Mouse (Mus musculus) erythroblast, adult 5-6 weeks (primary cell): ENCODE results near the gene Gm43552. TPM values are rescaled to one million over a fixed set of nuclear protein-coding genes. Genes with fewer than 3 reads are reported as not detected.
A peak's percentile ranks its signal among the peaks of the same experiment; 100 is the strongest.

Experiments
- ATAC-seq: replicated peaks from 2 replicates; pipeline ENCODE4 v1.8.0; 2016; ENCODE audit warnings: moderate number of reproducible peaks, mild to moderate bottlenecking, moderate TSS enrichment, inconsistent platforms; ENCODE audit not compliant: poor library complexity, low FRiP score, severe bottlenecking
- total RNA-seq, 2 experiments: library from RNA; stranded (forward) in 1 of 2; stranded (reverse) in 1 of 2; fragments of 150-400 nt in 1 of 2; fragments of 200-764, 138-1000 nt in 1 of 2; gene quantifications; 2 replicates each; pipeline versions ENCODE4 v1.2.3 to v1.2.4; 2015 to 2017; ENCODE audit warnings: low replicate concordance in 2 of 2

Gene Gm43552
- total RNA-seq, 2 experiments from 2014 or later: not detected

DNA sequence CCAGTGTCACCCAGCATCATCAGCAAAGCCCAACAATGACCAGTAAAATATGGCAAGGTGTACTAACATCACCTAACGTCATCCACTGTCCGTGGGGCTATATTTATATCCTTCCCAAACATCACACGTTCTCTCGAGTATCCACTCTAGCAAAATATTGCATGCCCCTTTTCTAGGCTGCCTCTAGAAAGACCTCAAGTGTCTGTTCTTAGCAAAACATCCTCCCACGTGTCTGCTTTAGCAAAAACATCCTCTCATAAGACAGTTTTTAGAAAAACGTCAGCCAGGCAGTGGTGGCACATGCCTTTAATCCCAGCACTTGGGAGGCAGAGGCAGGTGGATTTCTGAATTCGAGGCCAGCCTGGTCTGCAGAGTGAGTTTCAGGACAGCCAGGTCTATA is 7.6 kb upstream of the Gm43552 start:
- no peak for ATAC-seq

GRCm38 (mm10) chr5:65491767-65492715 is 592 bp downstream of the Gm43552 start:
- ATAC-seq: peak; percentile 79

DNA sequence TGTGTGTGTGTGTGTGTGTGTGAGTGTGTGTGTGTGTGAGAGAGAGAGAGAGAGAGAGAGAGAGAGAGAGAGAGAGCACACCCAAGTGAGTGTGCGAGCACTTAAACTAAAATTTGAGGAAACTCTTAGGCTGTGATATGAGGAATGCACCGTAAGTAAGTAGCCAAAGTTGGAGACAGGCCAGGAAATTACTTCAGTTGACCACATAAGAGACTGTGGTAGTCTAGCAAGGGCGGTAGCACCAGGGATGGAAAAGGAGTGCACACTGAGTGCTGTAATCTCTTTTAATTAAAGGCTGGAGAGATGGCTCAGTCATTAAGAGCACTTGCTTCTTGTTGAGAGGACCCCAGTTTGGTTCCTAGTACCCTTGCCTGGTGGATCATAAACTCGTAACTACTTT is 2.8 kb downstream of the Gm43552 start:
- no peak for ATAC-seq

GRCm38 (mm10) chr5:65488725-65489124 is 3.9 kb downstream of the Gm43552 start:
- ATAC-seq: no peak

GRCm38 (mm10) chr5:65487381-65487780 is 5.3 kb downstream of the Gm43552 start:
- ATAC-seq: no peak

DNA sequence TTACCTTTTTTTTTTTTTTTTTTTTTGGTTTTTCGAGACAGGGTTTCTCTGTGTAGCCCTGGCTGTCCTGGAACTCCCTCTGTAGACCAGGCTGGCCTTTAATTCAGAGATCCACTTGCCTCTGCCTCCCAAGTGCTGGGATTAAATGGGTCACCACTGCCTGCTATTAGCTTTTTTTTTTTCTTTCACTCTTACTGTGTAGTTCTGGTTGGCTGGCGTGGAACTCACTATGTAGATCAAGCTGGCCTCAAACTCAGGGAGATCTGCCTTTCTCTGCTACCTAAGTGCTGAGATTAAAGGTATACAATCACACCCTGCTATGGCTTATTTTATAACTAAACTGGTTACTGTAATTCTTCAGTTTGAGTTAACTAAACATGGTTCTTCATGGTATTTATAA is 6.1 kb downstream of the Gm43552 start:
- ATAC-seq: no peak

DNA sequence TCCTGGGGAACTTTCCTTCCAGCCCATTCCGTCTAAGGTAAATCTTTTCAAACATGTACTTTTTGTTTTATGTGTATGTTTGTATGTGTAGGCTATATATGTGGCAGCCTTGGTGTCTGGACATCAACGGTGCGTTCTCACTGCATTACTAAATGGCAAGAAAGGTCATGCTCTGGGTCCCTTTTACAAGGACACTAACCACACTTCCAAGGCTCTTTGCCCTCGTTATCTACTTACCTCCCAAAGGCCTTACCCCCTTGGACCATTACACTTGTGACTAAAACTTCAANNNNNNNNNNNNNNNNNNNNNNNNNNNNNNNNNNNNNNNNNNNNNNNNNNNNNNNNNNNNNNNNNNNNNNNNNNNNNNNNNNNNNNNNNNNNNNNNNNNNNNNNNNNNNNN is 9.6 kb downstream of the Gm43552 start:
- ATAC-seq: no peak

- no peak for ATAC-seq
Measured at GRCm38 (mm10) chr5:65480511-65480910, 12.1 kb downstream of the Gm43552 start.

- ATAC-seq: no peak
Measured at GRCm38 (mm10) chr5:65479681-65480445, 12.8 kb downstream of the Gm43552 start.

DNA sequence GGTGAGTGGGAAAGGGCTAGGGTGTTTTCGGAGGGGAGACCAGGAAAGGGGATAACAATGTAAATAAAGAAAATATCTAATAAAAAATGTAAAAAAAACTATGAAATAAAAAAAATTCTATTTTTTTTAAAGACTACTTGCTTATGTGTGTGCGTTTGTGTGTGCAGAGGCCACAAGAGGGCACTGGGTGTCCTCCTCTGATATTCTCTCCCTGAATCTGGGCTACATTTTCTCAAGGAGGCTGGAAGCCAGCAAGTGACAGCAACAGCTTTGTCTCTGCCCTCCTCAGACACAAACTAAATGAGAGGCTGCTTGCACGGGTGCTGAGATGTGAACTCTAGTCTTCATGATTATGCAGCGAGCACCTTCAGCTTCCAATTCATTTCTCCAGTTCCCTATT is 14.4 kb downstream of the Gm43552 start:
- ATAC-seq: no peak

- 0 out of 2 replicates have a peak, but pooled peaks have one; percentile 33 for ATAC-seq
Measured at GRCm38 (mm10) chr5:65476739-65477138, 15.9 kb downstream of the Gm43552 start.

- no peak for ATAC-seq
Measured at GRCm38 (mm10) chr5:65475806-65476205, 16.8 kb downstream of the Gm43552 start.

DNA sequence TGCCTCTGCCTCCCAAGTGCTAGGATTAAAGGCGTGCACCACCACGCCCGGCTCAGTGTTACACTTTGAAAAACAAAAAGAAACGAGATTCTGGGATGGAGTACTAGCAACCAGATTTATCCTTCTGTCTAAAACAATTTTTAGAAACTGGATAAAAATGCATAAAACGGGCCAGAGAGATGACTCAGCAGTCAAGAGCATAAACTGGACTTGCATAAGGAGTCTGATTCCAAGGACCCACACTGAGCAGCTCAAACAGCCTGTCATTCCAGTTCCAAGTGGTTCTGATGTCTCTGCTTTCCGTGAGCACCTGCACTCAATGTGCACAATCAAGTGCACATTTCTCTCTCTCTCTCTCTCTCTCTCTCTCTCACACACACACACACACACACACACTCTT is 22.9 kb downstream of the Gm43552 start:
- no peak for ATAC-seq

DNA sequence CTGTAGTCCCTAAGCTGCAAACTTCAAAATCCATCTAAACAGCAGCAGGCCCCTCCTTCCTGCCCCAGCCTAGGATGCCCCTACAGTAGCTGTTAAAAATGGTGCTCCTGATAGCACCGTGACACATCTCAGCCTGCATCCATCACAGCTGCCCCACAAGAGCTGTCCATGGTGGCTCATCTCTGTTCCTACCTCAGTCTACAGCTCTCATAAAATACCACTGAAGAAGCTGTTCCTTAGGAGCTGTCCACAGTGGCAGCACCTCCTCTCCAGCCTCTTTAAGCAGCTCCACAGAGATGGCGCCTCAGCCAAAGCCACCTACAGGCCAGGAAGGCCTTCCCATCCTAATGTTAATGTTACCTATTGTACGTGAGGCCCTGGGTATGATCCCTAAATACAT is 25.7 kb downstream of the Gm43552 start:
- no peak for ATAC-seq

DNA sequence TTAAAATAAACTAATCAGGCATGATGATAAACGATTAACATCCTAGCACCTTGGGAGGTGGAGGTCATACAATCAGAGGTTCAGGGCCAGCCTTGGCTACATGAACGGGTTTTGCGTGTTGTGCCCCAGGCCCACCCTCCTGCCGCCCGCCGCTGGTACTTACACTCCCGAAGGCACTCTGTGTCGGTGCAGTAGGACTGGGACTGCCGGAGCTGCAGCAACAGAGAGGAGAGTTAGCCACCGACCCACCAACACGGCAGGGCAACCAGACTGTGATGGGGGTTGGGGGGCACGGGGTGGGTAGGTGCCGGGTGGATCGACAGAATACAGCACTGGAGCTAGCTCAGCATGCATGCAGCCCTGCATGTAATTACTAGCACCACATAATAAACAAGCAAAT is 32.3 kb downstream of the Gm43552 start:
- ATAC-seq: no peak

DNA sequence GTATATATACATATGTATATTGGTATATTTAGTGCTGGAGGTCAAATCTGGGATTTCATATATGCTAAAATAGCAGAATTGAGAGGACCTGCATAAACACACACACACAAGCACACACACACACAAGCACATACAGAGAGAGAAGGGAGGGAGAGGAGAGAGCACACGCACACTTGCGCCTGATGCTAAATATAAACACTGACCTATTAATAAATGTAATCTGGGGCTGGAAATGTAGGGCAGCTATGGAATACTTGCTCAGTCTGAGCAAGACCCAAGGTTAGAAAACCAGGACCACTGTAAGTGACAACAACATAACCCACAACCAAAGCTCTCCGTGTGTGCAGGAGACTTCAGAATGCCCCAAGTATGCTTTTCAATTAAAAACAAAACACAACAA is 33.2 kb downstream of the Gm43552 start:
- no peak for ATAC-seq

- no peak for ATAC-seq
Measured at GRCm38 (mm10) chr5:65457846-65458245, 34.8 kb downstream of the Gm43552 start.

- ATAC-seq: no peak
Measured at GRCm38 (mm10) chr5:65457086-65457827, 35.4 kb downstream of the Gm43552 start.

DNA sequence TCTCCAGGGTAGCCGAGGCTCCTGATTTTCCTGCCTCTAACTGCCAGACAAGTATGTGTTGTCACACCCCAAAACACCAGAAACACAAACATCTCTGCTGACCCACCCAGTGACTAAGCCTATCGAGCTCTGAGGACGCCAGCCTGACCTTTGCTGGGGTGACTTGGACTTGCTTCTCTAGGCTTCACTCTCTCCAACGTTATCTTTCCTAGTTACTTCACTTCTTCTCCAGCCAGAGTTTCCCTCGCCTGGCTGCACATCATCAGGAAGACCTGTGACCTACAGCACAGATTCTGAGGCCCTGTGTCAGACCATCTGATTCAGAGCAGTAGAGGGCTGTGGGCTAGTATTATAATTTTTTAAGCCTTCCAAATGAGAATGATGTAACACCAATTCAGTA is 37.9 kb downstream of the Gm43552 start:
- ATAC-seq: no peak

DNA sequence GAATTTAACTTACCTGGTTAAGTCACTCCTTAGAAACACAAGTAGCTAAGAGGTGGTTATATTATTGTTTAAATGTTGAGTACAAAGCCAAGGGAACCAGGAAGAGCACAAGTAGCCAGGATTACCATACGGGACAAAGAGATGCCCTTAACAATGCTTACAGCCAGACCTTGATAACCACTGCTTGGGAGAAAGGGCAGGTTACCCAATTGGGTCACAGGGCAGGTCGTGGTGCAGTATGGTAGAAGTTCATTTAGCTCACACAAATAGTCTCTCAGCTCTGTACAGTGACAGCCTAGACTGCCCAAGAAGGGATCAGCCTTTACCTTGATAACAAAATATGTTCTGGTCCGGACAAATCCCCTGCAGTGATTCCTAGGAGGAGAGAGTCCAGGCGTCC is 43.7 kb downstream of the Gm43552 start:
- no peak for ATAC-seq
